Comparison of ENCODE assay signal across 9 mouse cellular contexts in genomic region chr4:127416906-127417305, GRCm38 (mm10). TPM values are rescaled to one million over a fixed set of nuclear protein-coding genes. Genes with fewer than 3 reads are reported as not detected.
DNase-seq lines count a peak whose midpoint lies in the region; ATAC-seq lines count a peak whose summit lies in the region.
"Had no signal": no experiment of that assay in that cellular context is flagged by ENCODE, and none has a peak within 500 bp of the region (broad histone marks: within the 10 kb centered on the region; RNA-seq: fewer than 3 reads in every experiment).

No protein-coding gene starts in this region.

- H3K9me3 ChIP-seq in hindbrain, embryonic 10.5 days, result no peaks in the 10 kb centered on the region
- H3K9me3 ChIP-seq in hindbrain, embryonic 11.5 days (ENCODE audit: control insufficient read depth, low read length), result no peaks in the 10 kb centered on the region
- H3K9me3 ChIP-seq in midbrain, embryonic 16.5 days (replicated peaks; ENCODE audit: control insufficient read depth, low read length, poor library complexity, severe bottlenecking), result no peaks in the 10 kb centered on the region
- H3K9me3 ChIP-seq in midbrain, embryonic 11.5 days (ENCODE audit: control insufficient read depth, low read length), result no peaks in the 10 kb centered on the region
- no peaks in the 10 kb centered on the region for H3K9me3 ChIP-seq in hindbrain, embryonic 16.5 days (ENCODE audit: control insufficient read depth, low read length)
- no peaks in the 10 kb centered on the region for H3K9me3 ChIP-seq in stomach, embryonic 14.5 days (ENCODE audit: control insufficient read depth, low read depth, low read length)
- H3K9me3 ChIP-seq: embryonic facial prominence, embryonic 12.5 days had no signal

- no peak for DNase-seq in hindbrain, embryonic 10.5 days (ENCODE audit: low spot score)
- DNase-seq in hindbrain, embryonic 11.5 days (ENCODE audit: low spot score), result no peak
- no peak for DNase-seq in midbrain, embryonic 11.5 days (ENCODE audit: low spot score, missing footprints)
- no peak for DNase-seq in liver
- DNase-seq: liver, postnatal 0 days had no signal

- peaks cover 70% of the 10 kb centered on the region for H3K4me1 ChIP-seq in hindbrain, embryonic 10.5 days (replicated peaks)
- H3K4me1 ChIP-seq in hindbrain, embryonic 11.5 days (replicated peaks; ENCODE audit: control insufficient read depth, insufficient read depth, low read length), result no peaks in the 10 kb centered on the region; the same call in none of the 2 replicates
- H3K4me1 ChIP-seq in midbrain, embryonic 16.5 days (ENCODE audit: control insufficient read depth, insufficient read depth, low read length), result peaks cover 23% of the 10 kb centered on the region
- H3K4me1 ChIP-seq in midbrain, embryonic 11.5 days (ENCODE audit: control insufficient read depth, insufficient read depth, low read length), result peaks cover 9% of the 10 kb centered on the region
- H3K4me1 ChIP-seq in hindbrain, embryonic 16.5 days (ENCODE audit: control insufficient read depth, insufficient read depth, low read depth, low read length), result peaks cover 25% of the 10 kb centered on the region
- H3K4me1 ChIP-seq in stomach, embryonic 14.5 days (ENCODE audit: control insufficient read depth, insufficient read depth, low read length), result peaks cover 45% of the 10 kb centered on the region

- H3K4me3 ChIP-seq in hindbrain, embryonic 10.5 days, result no peak overlapping the region
- H3K4me3 ChIP-seq in hindbrain, embryonic 11.5 days (ENCODE audit: low read depth, low read length), result no peak overlapping the region
- no peak overlapping the region for H3K4me3 ChIP-seq in midbrain, embryonic 16.5 days (ENCODE audit: low read depth, low read length)
- H3K4me3 ChIP-seq in midbrain, embryonic 11.5 days (ENCODE audit: low read depth, low read length), result no peak overlapping the region
- H3K4me3 ChIP-seq in hindbrain, embryonic 16.5 days (ENCODE audit: low read length), result no peak overlapping the region
- H3K4me3 ChIP-seq in stomach, embryonic 14.5 days (ENCODE audit: low read depth, low read length), result peak overlapping the region; percentile 20
- H3K4me3 ChIP-seq: embryonic facial prominence, embryonic 12.5 days had no signal

- H3K27me3 ChIP-seq in hindbrain, embryonic 10.5 days (ENCODE audit: insufficient read depth, poor library complexity, severe bottlenecking), result peaks cover 6% of the 10 kb centered on the region
- H3K27me3 ChIP-seq in hindbrain, embryonic 11.5 days (ENCODE audit: control insufficient read depth, insufficient read depth, low read length), result 0 out of 2 replicates have a peak, but pooled peaks cover 2% of the 10 kb centered on the region
- no peaks in the 10 kb centered on the region for H3K27me3 ChIP-seq in midbrain, embryonic 16.5 days (ENCODE audit: control insufficient read depth, insufficient read depth, low read depth, low read length)
- H3K27me3 ChIP-seq in midbrain, embryonic 11.5 days (ENCODE audit: control insufficient read depth, insufficient read depth, low read length), result no peaks in the 10 kb centered on the region
- no peaks in the 10 kb centered on the region; the same call in 1 of the 2 replicates for H3K27me3 ChIP-seq in hindbrain, embryonic 16.5 days (replicated peaks; ENCODE audit: control insufficient read depth, insufficient read depth, low read length)
- no peaks in the 10 kb centered on the region for H3K27me3 ChIP-seq in stomach, embryonic 14.5 days (ENCODE audit: control insufficient read depth, insufficient read depth, low read length)
- H3K27me3 ChIP-seq: embryonic facial prominence, embryonic 12.5 days had no signal

- H3K9ac ChIP-seq in hindbrain, embryonic 11.5 days (ENCODE audit: low read depth, low read length), result no peak overlapping the region
- 0 out of 2 replicates have a peak overlapping the region, but pooled peaks have one; percentile 20 for H3K9ac ChIP-seq in midbrain, embryonic 16.5 days (ENCODE audit: low read depth, low read length)
- no peak overlapping the region for H3K9ac ChIP-seq in midbrain, embryonic 11.5 days (ENCODE audit: low read length)
- no peak overlapping the region for H3K9ac ChIP-seq in hindbrain, embryonic 16.5 days (ENCODE audit: low read depth, low read length)
- H3K9ac ChIP-seq in stomach, embryonic 14.5 days (replicated peaks; ENCODE audit: low read depth, low read length), result no peak overlapping the region
- H3K9ac ChIP-seq: embryonic facial prominence, embryonic 12.5 days; liver, postnatal 0 days had no signal

- no peak for ATAC-seq in hindbrain, embryonic 11.5 days (ENCODE audit: low FRiP score)
- no peak for ATAC-seq in midbrain, embryonic 16.5 days
- no peak for ATAC-seq in midbrain, embryonic 11.5 days (ENCODE audit: low FRiP score)
- peak; percentile 48; the same call in 1 of the 2 replicates for ATAC-seq in hindbrain, embryonic 16.5 days
- ATAC-seq in stomach, embryonic 14.5 days (ENCODE audit: insufficient number of reproducible peaks, insufficient read depth, low FRiP score, low read depth), result peak; percentile 69
- ATAC-seq: liver, postnatal 0 days had no signal

- peak overlapping the region; percentile 36 for H3K27ac ChIP-seq in hindbrain, embryonic 10.5 days
- H3K27ac ChIP-seq in hindbrain, embryonic 11.5 days (ENCODE audit: low read depth, low read length), result no peak overlapping the region
- 0 out of 2 replicates have a peak overlapping the region, but pooled peaks have one; percentile 52 for H3K27ac ChIP-seq in midbrain, embryonic 16.5 days (ENCODE audit: low read length)
- H3K27ac ChIP-seq in midbrain, embryonic 11.5 days (ENCODE audit: low read depth, low read length), result no peak overlapping the region
- peak overlapping the region; percentile 41; the same call in 1 of the 2 replicates for H3K27ac ChIP-seq in hindbrain, embryonic 16.5 days (ENCODE audit: low read depth, low read length)
- peak overlapping the region; percentile 84 for H3K27ac ChIP-seq in stomach, embryonic 14.5 days (ENCODE audit: low read length)
- H3K27ac ChIP-seq: embryonic facial prominence, embryonic 12.5 days had no signal

- no peak overlapping the region for H3K4me2 ChIP-seq in hindbrain, embryonic 11.5 days (replicated peaks; ENCODE audit: low read depth, low read length)
- H3K4me2 ChIP-seq in midbrain, embryonic 16.5 days (ENCODE audit: low read length), result no peak overlapping the region
- H3K4me2 ChIP-seq in midbrain, embryonic 11.5 days, result no peak overlapping the region
- 0 out of 2 replicates have a peak overlapping the region, but pooled peaks have one; percentile 6 for H3K4me2 ChIP-seq in hindbrain, embryonic 16.5 days (ENCODE audit: low read length)
- H3K4me2 ChIP-seq in stomach, embryonic 14.5 days (replicated peaks; ENCODE audit: low read depth, low read length), result peak overlapping the region; percentile 37
- H3K4me2 ChIP-seq: embryonic facial prominence, embryonic 12.5 days had no signal

- 68% methylated on average over 7 of the region's 7 CpGs for WGBS in hindbrain, embryonic 10.5 days
- 65% methylated on average over 7 of the region's 7 CpGs for WGBS in hindbrain, embryonic 11.5 days
- WGBS in midbrain, embryonic 16.5 days, result 54% methylated on average over 7 of the region's 7 CpGs
- WGBS in midbrain, embryonic 11.5 days, result 62% methylated on average over 7 of the region's 7 CpGs
- WGBS in hindbrain, embryonic 16.5 days, result 31% methylated on average over 7 of the region's 7 CpGs
- 13% methylated on average over 7 of the region's 7 CpGs for WGBS in stomach, embryonic 14.5 days

- H3K36me3 ChIP-seq in hindbrain, embryonic 10.5 days, result no peaks in the 10 kb centered on the region
- H3K36me3 ChIP-seq in hindbrain, embryonic 11.5 days (ENCODE audit: control insufficient read depth, insufficient read depth, low read length), result no peaks in the 10 kb centered on the region
- no peaks in the 10 kb centered on the region for H3K36me3 ChIP-seq in midbrain, embryonic 16.5 days (ENCODE audit: control insufficient read depth, insufficient read depth, low read length)
- no peaks in the 10 kb centered on the region for H3K36me3 ChIP-seq in midbrain, embryonic 11.5 days (ENCODE audit: control insufficient read depth, insufficient read depth, low read length)
- no peaks in the 10 kb centered on the region for H3K36me3 ChIP-seq in hindbrain, embryonic 16.5 days (ENCODE audit: control insufficient read depth, insufficient read depth, low read length)
- H3K36me3 ChIP-seq in stomach, embryonic 14.5 days (ENCODE audit: control insufficient read depth, insufficient read depth, low read length), result no peaks in the 10 kb centered on the region
- H3K36me3 ChIP-seq: embryonic facial prominence, embryonic 12.5 days had no signal

RNA-seq across cellular contexts. Expression of gene Gjb5, which starts 58.9 kb away (rescaled TPM):
- polyA plus RNA-seq in hindbrain, embryonic 10.5 days (2016; fragmentation: Nextera tagmentation; extraction: Ambion mirVana), result 0.85 and 2.1 TPM in 2 replicates
- 0.66 and 0.92 TPM in 2 replicates for polyA plus RNA-seq in hindbrain, embryonic 11.5 days (2014; fragmentation: Nextera tagmentation; extraction: Ambion mirVana)
- 0.18 TPM in 1 of 2 replicates, not detected in the other for polyA plus RNA-seq in midbrain, embryonic 16.5 days (2015; fragmentation: Nextera tagmentation; extraction: Ambion mirVana)
- polyA plus RNA-seq in midbrain, embryonic 11.5 days (2014; fragmentation: Nextera tagmentation; extraction: Ambion mirVana), result 0.42 and 0.46 TPM in 2 replicates
- polyA plus RNA-seq in hindbrain, embryonic 16.5 days (2015; fragmentation: Nextera tagmentation; extraction: Ambion mirVana), result 0.20 and 0.34 TPM in 2 replicates
- polyA plus RNA-seq in stomach, embryonic 14.5 days (2014; fragmentation: Nextera tagmentation; extraction: Ambion mirVana), result 0.38 and 1.0 TPM in 2 replicates

Comparison
In these comparisons a context has a peak if more than half of its experiments do, and no peak if none do; other contexts are left out.
1. H3K27ac ChIP-seq: peak in hindbrain, embryonic 10.5 days (single experiment), midbrain, embryonic 16.5 days (single experiment), hindbrain, embryonic 16.5 days (single experiment) and stomach, embryonic 14.5 days (single experiment); none in hindbrain, embryonic 11.5 days (single experiment) and midbrain, embryonic 11.5 days (single experiment).
2. ATAC-seq: peak in hindbrain, embryonic 16.5 days (single experiment) and stomach, embryonic 14.5 days (single experiment); none in hindbrain, embryonic 11.5 days (single experiment), midbrain, embryonic 16.5 days (single experiment) and midbrain, embryonic 11.5 days (single experiment).
3. H3K4me2 ChIP-seq: peak in hindbrain, embryonic 16.5 days (single experiment) and stomach, embryonic 14.5 days (single experiment); none in hindbrain, embryonic 11.5 days (single experiment), midbrain, embryonic 16.5 days (single experiment) and midbrain, embryonic 11.5 days (single experiment).